Mouse (Mus musculus) heart, adult 2 months (tissue): Measurements from ENCODE around the gene Elmo1. TPM values are rescaled to one million over a fixed set of nuclear protein-coding genes. Genes with fewer than 3 reads are reported as not detected.

Source experiments
- DNase-seq, 2 experiments: peaks; one replicate each; pipeline ENCODE4 v3.0.0; 2021
- H3K27ac ChIP-seq: fragments of 200-600 bp; 2 replicates; pipeline ENCODE4 v1.8.1; 2022
- H3K27me3 ChIP-seq: fragments of 200-500 bp; 2 replicates; pipeline ENCODE4 v1.6.1; 2012; ENCODE audit warnings: mild to moderate bottlenecking, low read length, inconsistent platforms, mixed read lengths; ENCODE audit not compliant: control insufficient read depth, insufficient read depth
- H3K36me3 ChIP-seq: fragments of 200-500 bp; 2 replicates; pipeline ENCODE4 v1.6.1; 2012; ENCODE audit warnings: low read length, inconsistent platforms; ENCODE audit not compliant: control insufficient read depth, insufficient read depth
- H3K4me1 ChIP-seq: fragments of 200-500 bp; 2 replicates; pipeline ENCODE4 v1.6.1; 2011; ENCODE audit warnings: low read length; ENCODE audit not compliant: control insufficient read depth, insufficient read depth
- H3K4me3 ChIP-seq: fragments of 200-600 bp; 2 replicates; pipeline ENCODE4 v1.8.1; 2022
- H3K79me2 ChIP-seq: fragments of 200-500 bp; replicated peaks from 2 replicates; pipeline ENCODE4 v1.6.1; 2012; ENCODE audit warnings: mild to moderate bottlenecking, inconsistent platforms, low read length, moderate library complexity, mixed read lengths; ENCODE audit not compliant: control insufficient read depth, insufficient read depth
- H3K9ac ChIP-seq: fragments of 200-500 bp; 2 replicates; pipeline ENCODE4 v1.6.1; 2012; ENCODE audit warnings: low read depth, mild to moderate bottlenecking, control low read depth, inconsistent platforms, low read length, mixed read lengths
- CTCF ChIP-seq: fragments of 200-600 bp; IDR thresholded peaks from 2 replicates; pipeline ENCODE4 v1.8.1; 2022; ENCODE audit warnings: antibody characterized with exemption, mild to moderate bottlenecking, moderate library complexity
- EP300 ChIP-seq: fragments of 200-500 bp; IDR thresholded peaks from 2 replicates; pipeline ENCODE4 v1.6.1; 2011; ENCODE audit warnings: low read depth, low read length, control low read depth; ENCODE audit not compliant: insufficient read depth
- POLR2A ChIP-seq: fragments of 200-500 bp; IDR thresholded peaks from 2 replicates; pipeline ENCODE4 v1.6.1; 2011; ENCODE audit warnings: mild to moderate bottlenecking, low read depth, low read length, control low read depth; ENCODE audit not compliant: insufficient read depth
- WGBS: fragments of 180-500 bp; shearing (Covaris S2); methylation state at CpG from one replicate; pipeline ENCODE4 v1.1.7; 2018; 5-methylcytosine and 5-hydroxymethylcytosine counted together
- intact Hi-C: fragments of 180-260 bp; cut with DNase I; formaldehyde crosslinking; loops from one replicate; pipeline ENCODE4 v1.15.1; 2025
- polyA plus RNA-seq: library from polyadenylated mRNA; depleted of rRNA; stranded (reverse); fragments of >200 nt; gene quantifications from 2 replicates; pipeline ENCODE4 v1.2.3, GENCODE M21; 2012
- total RNA-seq, 2 experiments: library from RNA; stranded (reverse); gene quantifications; 2 replicates each; pipeline ENCODE4 v1.2.3; 2021

Elmo1 gene
- total and polyA plus RNA-seq, 3 experiments: 7.0 to 9.1 (median 7.1) TPM

- WGBS: 39% methylated on average over 5 of the region's 5 CpGs
- Histone ChIP-seq H3K4me1 (peaks cover 20% of the 10 kb centered on the region), H3K4me3 (no peak overlapping the region), H3K79me2 (no peaks in the 10 kb centered on the region; the same call in 1 of the 2 replicates), H3K27me3 (no peaks in the 10 kb centered on the region), H3K9ac (no peak overlapping the region), H3K27ac (peak overlapping the region; percentile 54), H3K36me3 (peaks cover 11% of the 10 kb centered on the region)
- intact Hi-C loops: no loop called here
- peak; percentile 47 to 62 for DNase-seq
- TF ChIP-seq CTCF: no peak
These were observed 30.3 kb downstream of the Elmo1 start for GRCm38 (mm10) chr13:20120723-20121122.

GRCm38 (mm10) chr13:20121385-20122043, 31.1 kb downstream of the Elmo1 start:
- H3K4me1 ChIP-seq: peaks cover 16% of the 10 kb centered on the region
- H3K4me3 ChIP-seq: no peak overlapping the region
- 59% methylated on average over 8 of the region's 8 CpGs for WGBS
- H3K27me3 ChIP-seq: no peaks in the 10 kb centered on the region
- no peak overlapping the region for H3K9ac ChIP-seq
- peaks cover 9% of the 10 kb centered on the region for H3K36me3 ChIP-seq
- no peak for DNase-seq
- TF ChIP-seq CTCF (no peak), POLR2A (no peak), EP300 (no peak)
- intact Hi-C loops: no loop called here
- no peaks in the 10 kb centered on the region; the same call in 1 of the 2 replicates for H3K79me2 ChIP-seq
- peak overlapping the region; percentile 54 for H3K27ac ChIP-seq

- no peak for DNase-seq
- 49% methylated on average over 3 of the region's 3 CpGs for WGBS
- TF ChIP-seq CTCF (no peak), POLR2A (no peak), EP300 (no peak)
- H3K79me2 ChIP-seq: no peaks in the 10 kb centered on the region; the same call in 1 of the 2 replicates
- no peaks in the 10 kb centered on the region for H3K27me3 ChIP-seq
- no peak overlapping the region for H3K4me3 ChIP-seq
- no peak overlapping the region for H3K27ac ChIP-seq
- intact Hi-C loops: no loop called here
- H3K4me1 ChIP-seq: peaks cover 16% of the 10 kb centered on the region
- H3K36me3 ChIP-seq: peaks cover 13% of the 10 kb centered on the region; the same call in 1 of the 2 replicates
- H3K9ac ChIP-seq: no peak overlapping the region
These were observed 33.6 kb downstream of the Elmo1 start for GRCm38 (mm10) chr13:20123975-20124374.

- Histone ChIP-seq H3K4me3 (no peak overlapping the region), H3K4me1 (peaks cover 17% of the 10 kb centered on the region), H3K9ac (no peak overlapping the region), H3K36me3 (peaks cover 13% of the 10 kb centered on the region; the same call in 1 of the 2 replicates), H3K27ac (no peak overlapping the region), H3K79me2 (no peaks in the 10 kb centered on the region; the same call in 1 of the 2 replicates), H3K27me3 (no peaks in the 10 kb centered on the region)
- 54% methylated on average over 7 of the region's 7 CpGs for WGBS
- no peak for DNase-seq
- intact Hi-C loops: no loop called here
- TF ChIP-seq EP300 (no peak), CTCF (no peak), POLR2A (no peak)
These were observed 34.6 kb downstream of the Elmo1 start for GRCm38 (mm10) chr13:20124965-20125364.

GRCm38 (mm10) chr13:20125845-20126244, 35.4 kb downstream of the Elmo1 start:
- H3K4me3 ChIP-seq: no peak overlapping the region
- no peak for TF ChIP-seq POLR2A
- TF ChIP-seq CTCF: no peak
- TF ChIP-seq EP300: no peak
- no peak for DNase-seq

GRCm38 (mm10) chr13:20127553-20127952, 37.2 kb downstream of the Elmo1 start:
- Histone ChIP-seq H3K4me1 (peaks cover 12% of the 10 kb centered on the region), H3K27me3 (no peaks in the 10 kb centered on the region), H3K79me2 (0 out of 2 replicates have a peak, but pooled peaks cover 2% of the 10 kb centered on the region), H3K9ac (no peak overlapping the region), H3K36me3 (peaks cover 6% of the 10 kb centered on the region; the same call in 1 of the 2 replicates), H3K27ac (peak overlapping the region; percentile 47; the same call in 1 of the 2 replicates), H3K4me3 (no peak overlapping the region)
- intact Hi-C loops: no loop called here
- peak in 1 of 2 experiments; percentile 54 for DNase-seq
- WGBS: 47% methylated on average over 4 of the region's 4 CpGs
- TF ChIP-seq EP300: 0 out of 2 replicates have a peak, but pooled peaks have one; percentile 12
- TF ChIP-seq CTCF: no peak

More at GRCm38 (mm10) chr13:20125845-20126244, 35.4 kb downstream of the Elmo1 start:
- H3K36me3 ChIP-seq: peaks cover 13% of the 10 kb centered on the region; the same call in 1 of the 2 replicates
- intact Hi-C loops: no loop called here
- no peak overlapping the region for H3K9ac ChIP-seq
- WGBS: 89% methylated on average over 10 of the region's 10 CpGs
- H3K4me1 ChIP-seq: peaks cover 15% of the 10 kb centered on the region
- H3K27me3 ChIP-seq: no peaks in the 10 kb centered on the region
- H3K27ac ChIP-seq: no peak overlapping the region
- H3K79me2 ChIP-seq: peaks cover 2% of the 10 kb centered on the region; the same call in 1 of the 2 replicates
